Mouse (Mus musculus) G1E (cell line): ENCODE measurements around the gene Eefsec.

Experiments
- CTCF ChIP-seq: IDR thresholded peaks from 2 replicates; pipeline ENCODE4 v1.5.1; 2012; ENCODE audit warnings: low read depth, low read length, inconsistent platforms, mixed read lengths
- GATA1 ChIP-seq: IDR thresholded peaks from 2 replicates; pipeline ENCODE4 v1.6.1; 2012; ENCODE audit warnings: borderline replicate concordance, low read length, inconsistent platforms, mixed read lengths
- GATA2 ChIP-seq: IDR thresholded peaks from 2 replicates; pipeline ENCODE4 v1.6.1; 2012; ENCODE audit warnings: low read depth, low read length, inconsistent platforms, borderline replicate concordance
- POLR2AphosphoS5 ChIP-seq: IDR thresholded peaks from 2 replicates; pipeline ENCODE4 v1.6.1; 2012; ENCODE audit warnings: low read depth, low read length, inconsistent platforms; ENCODE audit not compliant: insufficient replicate concordance
- TAL1 ChIP-seq: conservative IDR thresholded peaks from 2 replicates; pipeline ENCODE4 v1.6.1; 2012; ENCODE audit warnings: low read depth, low read length, inconsistent platforms, mixed read lengths

- TF ChIP-seq CTCF (no peak), POLR2AphosphoS5 (no peak), TAL1 (no peak), GATA1 (no peak), GATA2 (no peak)
These were observed 186.7 kb downstream of the Eefsec start for GRCm38 (mm10) chr6:88259621-88260020.
